Mouse (Mus musculus): ENCODE data around the gene Iscu.

Gene Iscu

GRCm38 (mm10) chr5:113815041-113815389 lies 42.5 kb downstream of the Iscu start:
- DNase-seq (ENCODE audit: low spot score) = no peak

- peak; percentile 46 for DNase-seq (ENCODE audit: low spot score)
Measured at GRCm38 (mm10) chr5:113815638-113816152, 43.1 kb downstream of the Iscu start.

GRCm38 (mm10) chr5:113818572-113818971 lies 46.0 kb downstream of the Iscu start:
- DNase-seq (ENCODE audit: low spot score) = no peak

GRCm38 (mm10) chr5:113824228-113824627 lies 51.7 kb downstream of the Iscu start:
- no peak for DNase-seq (ENCODE audit: low spot score)

- DNase-seq (ENCODE audit: low spot score) = no peak
Measured at GRCm38 (mm10) chr5:113825558-113825957, 53.0 kb downstream of the Iscu start.

GRCm38 (mm10) chr5:113826619-113827018 lies 54.1 kb downstream of the Iscu start:
- DNase-seq (ENCODE audit: low spot score) = no peak
